Mouse (Mus musculus) myocyte (in vitro differentiated cells): Measurements from ENCODE around the gene Mrpl37. TPM values are rescaled to one million over a fixed set of nuclear protein-coding genes. Genes with fewer than 3 reads are reported as not detected.

Source experiments
- H3K27me3 ChIP-seq: one replicate; pipeline ENCODE4 v1.6.1; 2011; ENCODE audit not compliant: control insufficient read depth, insufficient read depth, insufficient read length
- H3K36me3 ChIP-seq: one replicate; pipeline ENCODE4 v1.6.1; 2011; ENCODE audit not compliant: control insufficient read depth, insufficient read depth
- H3K4me2 ChIP-seq: one replicate; pipeline ENCODE4 v1.6.1; 2011; ENCODE audit warnings: low read depth, control low read depth
- H3K4me3 ChIP-seq: one replicate; pipeline ENCODE4 v1.5.1; 2011; ENCODE audit warnings: mild to moderate bottlenecking, control low read depth, moderate library complexity
- H3K79me2 ChIP-seq: one replicate; pipeline ENCODE4 v1.6.1; 2011; ENCODE audit not compliant: control insufficient read depth, insufficient read depth
- H3ac ChIP-seq: one replicate; pipeline ENCODE4 v1.6.1; 2011; ENCODE audit not compliant: control insufficient read depth, insufficient read length
- CEBPB ChIP-seq: IDR thresholded peaks from 2 replicates; pipeline ENCODE4 v1.6.1; 2011; ENCODE audit warnings: mild to moderate bottlenecking, moderate library complexity; ENCODE audit not compliant: poor library complexity, insufficient read depth, severe bottlenecking
- E2F4 ChIP-seq: IDR thresholded peaks from one replicate; pipeline ENCODE4 v1.6.1; 2011; ENCODE audit warnings: mild to moderate bottlenecking, control low read depth, moderate library complexity; ENCODE audit not compliant: insufficient read depth
- MAX ChIP-seq: IDR thresholded peaks from one replicate; pipeline ENCODE4 v1.6.1; 2011; ENCODE audit warnings: low read depth, mild to moderate bottlenecking, control low read depth
- MYOD1 ChIP-seq, 3 experiments: IDR thresholded peaks; one replicate each; pipeline ENCODE4 v1.6.1; 2011; ENCODE audit warnings: control low read depth in 2 of 3, low read depth in 2 of 3, mild to moderate bottlenecking in 2 of 3, moderate library complexity in 1 of 3; ENCODE audit not compliant: insufficient read length in 2 of 3, control insufficient read depth in 1 of 3
- MYOG ChIP-seq, 3 experiments: IDR thresholded peaks; one replicate each; pipeline ENCODE4 v1.6.1; 2011; ENCODE audit warnings: control low read depth in 2 of 3, low read depth in 2 of 3, mild to moderate bottlenecking in 2 of 3; ENCODE audit not compliant: insufficient read length in 2 of 3, control insufficient read depth in 1 of 3, insufficient read depth in 1 of 3
- POLR2A ChIP-seq: IDR thresholded peaks from one replicate; pipeline ENCODE4 v1.6.1; 2011; ENCODE audit warnings: low read depth, mild to moderate bottlenecking, control low read depth, moderate library complexity; ENCODE audit not compliant: insufficient read length
- POLR2AphosphoS2 ChIP-seq: IDR thresholded peaks from one replicate; pipeline ENCODE4 v1.6.1; 2011; ENCODE audit warnings: low read depth, control low read depth; ENCODE audit not compliant: insufficient read length
- REST ChIP-seq: IDR thresholded peaks from one replicate; pipeline ENCODE4 v1.6.1; 2011; ENCODE audit warnings: mild to moderate bottlenecking, control low read depth, moderate library complexity; ENCODE audit not compliant: insufficient read depth, insufficient read length
- SRF ChIP-seq: IDR thresholded peaks from one replicate; pipeline ENCODE4 v1.6.1; 2011; ENCODE audit warnings: low read depth; ENCODE audit not compliant: control insufficient read depth, insufficient read length
- TCF12 ChIP-seq: IDR thresholded peaks from one replicate; pipeline ENCODE4 v1.6.1; 2011; ENCODE audit warnings: mild to moderate bottlenecking, control low read depth; ENCODE audit not compliant: poor library complexity, insufficient read depth, severe bottlenecking
- TCF3 ChIP-seq: IDR thresholded peaks from one replicate; pipeline ENCODE4 v1.6.1; 2011; ENCODE audit warnings: low read depth, control low read depth; ENCODE audit not compliant: insufficient read length
- USF1 ChIP-seq: IDR thresholded peaks from one replicate; pipeline ENCODE4 v1.6.1; 2011; ENCODE audit warnings: low read depth, mild to moderate bottlenecking, control low read depth, moderate library complexity
- polyA plus RNA-seq: library from polyadenylated mRNA; unstranded; fragments of >200 nt; fragmentation: generic; extraction: Trizol; gene quantifications from one replicate; pipeline ENCODE4 v1.2.1, GENCODE M21; 2012; ENCODE audit warnings: missing spikeins

Gene Mrpl37
- polyA plus RNA-seq, 1 experiment, result 87.5 TPM

DNA sequence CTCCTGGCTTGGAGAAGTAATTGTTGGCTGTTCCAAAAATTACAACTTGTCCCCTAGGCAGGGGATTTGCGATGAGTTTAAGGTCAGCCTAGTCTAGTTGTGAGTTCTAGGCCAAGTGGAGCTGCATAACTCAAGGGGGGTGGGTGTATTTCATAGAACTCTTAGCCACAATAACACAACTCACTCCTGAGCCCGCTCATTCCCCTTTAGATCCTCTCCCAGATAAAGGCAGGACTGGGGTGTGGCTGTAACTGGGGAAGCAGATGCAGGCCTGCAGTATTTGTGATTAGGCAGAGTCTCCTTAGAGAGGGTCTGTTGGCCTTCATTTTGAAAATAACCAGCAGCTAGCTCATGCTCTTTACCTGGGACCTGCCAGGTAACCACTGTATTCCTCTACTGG, 58.5 kb downstream of the Mrpl37 start:
- Histone ChIP-seq H3K27me3 (no peaks in the 10 kb centered on the region), H3K36me3 (peaks cover 3% of the 10 kb centered on the region), H3ac (no peak overlapping the region), H3K4me3 (no peak overlapping the region), H3K79me2 (peaks cover 26% of the 10 kb centered on the region), H3K4me2 (no peak overlapping the region)
- no peak for TF ChIP-seq POLR2AphosphoS2
- TF ChIP-seq POLR2A, result no peak
- TF ChIP-seq CEBPB, result no peak
- TF ChIP-seq MAX, result no peak
- no peak for TF ChIP-seq TCF3

DNA sequence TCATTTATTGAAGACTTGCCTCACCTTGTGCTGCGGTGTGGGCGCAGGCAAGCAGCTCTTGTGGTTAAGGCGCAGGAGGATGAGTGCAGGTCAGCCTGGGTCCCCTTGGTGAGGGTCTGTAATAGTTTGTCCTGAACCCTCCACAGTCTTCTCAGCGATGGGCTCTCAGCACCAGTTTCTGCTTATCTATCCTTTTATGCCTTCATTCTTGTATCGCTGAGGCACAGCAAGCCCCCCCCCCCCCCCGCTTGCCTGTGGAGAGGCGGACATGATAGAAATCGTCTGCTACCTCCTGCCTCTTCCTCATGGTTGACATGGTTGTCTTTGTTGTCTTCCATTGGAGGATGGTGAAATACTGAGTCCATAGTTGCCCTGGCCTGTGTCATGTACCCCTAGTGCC, 59.3 kb downstream of the Mrpl37 start:
- H3K4me3 ChIP-seq, result no peak overlapping the region
- TF ChIP-seq MAX (no peak), TCF3 (no peak), POLR2A (no peak), CEBPB (no peak), TCF12 (no peak), E2F4 (no peak), POLR2AphosphoS2 (no peak), MYOG (IDR thresholded peaks at IDR 0.05; ENCODE audit: control insufficient read depth in 1 of 3, insufficient read depth in 1 of 3, insufficient read length in 2 of 3, low read depth in 2 of 3) (no peak), SRF (no peak), USF1 (no peak), MYOD1 (IDR thresholded peaks at IDR 0.05; ENCODE audit: control insufficient read depth in 1 of 3, insufficient read length in 2 of 3, low read depth in 2 of 3) (no peak), REST (no peak)

DNA sequence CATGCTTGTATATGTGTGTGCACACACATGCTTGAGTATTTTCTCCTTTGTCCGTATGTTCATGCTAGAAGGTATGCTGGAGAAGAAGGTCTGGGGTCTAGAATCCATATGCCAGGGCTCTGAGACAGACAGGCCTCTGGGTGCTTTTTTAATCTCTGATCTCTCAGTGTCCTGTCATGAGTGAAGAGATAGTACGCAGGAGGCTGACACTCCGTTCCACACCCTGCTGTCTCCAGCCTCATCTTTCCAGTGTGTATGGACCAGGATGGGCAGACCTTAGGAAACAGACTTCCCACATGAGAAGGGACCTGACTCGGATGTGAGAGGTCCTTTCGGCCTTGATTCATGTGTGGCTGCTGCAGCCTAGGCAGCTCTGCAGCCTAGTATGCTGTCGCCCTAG, 59.9 kb downstream of the Mrpl37 start:
- H3K4me2 ChIP-seq, result no peak overlapping the region
- TF ChIP-seq REST (no peak), TCF12 (no peak), POLR2AphosphoS2 (no peak), E2F4 (no peak), MYOD1 (IDR thresholded peaks at IDR 0.05; ENCODE audit: control insufficient read depth in 1 of 3, insufficient read length in 2 of 3, low read depth in 2 of 3) (no peak), TCF3 (no peak), MAX (no peak), USF1 (no peak), POLR2A (no peak), CEBPB (no peak), SRF (no peak), MYOG (IDR thresholded peaks at IDR 0.05; ENCODE audit: control insufficient read depth in 1 of 3, insufficient read depth in 1 of 3, insufficient read length in 2 of 3, low read depth in 2 of 3) (no peak)
- no peak overlapping the region for H3K4me3 ChIP-seq
- H3K79me2 ChIP-seq, result peaks cover 36% of the 10 kb centered on the region
- H3ac ChIP-seq, result no peak overlapping the region
- H3K27me3 ChIP-seq, result no peaks in the 10 kb centered on the region
- peaks cover 3% of the 10 kb centered on the region for H3K36me3 ChIP-seq

More for the DNA sequence above, 59.3 kb downstream of the Mrpl37 start:
- Histone ChIP-seq H3K4me2 (no peak overlapping the region), H3K79me2 (peaks cover 30% of the 10 kb centered on the region), H3K27me3 (no peaks in the 10 kb centered on the region), H3ac (no peak overlapping the region), H3K36me3 (peaks cover 3% of the 10 kb centered on the region)

DNA sequence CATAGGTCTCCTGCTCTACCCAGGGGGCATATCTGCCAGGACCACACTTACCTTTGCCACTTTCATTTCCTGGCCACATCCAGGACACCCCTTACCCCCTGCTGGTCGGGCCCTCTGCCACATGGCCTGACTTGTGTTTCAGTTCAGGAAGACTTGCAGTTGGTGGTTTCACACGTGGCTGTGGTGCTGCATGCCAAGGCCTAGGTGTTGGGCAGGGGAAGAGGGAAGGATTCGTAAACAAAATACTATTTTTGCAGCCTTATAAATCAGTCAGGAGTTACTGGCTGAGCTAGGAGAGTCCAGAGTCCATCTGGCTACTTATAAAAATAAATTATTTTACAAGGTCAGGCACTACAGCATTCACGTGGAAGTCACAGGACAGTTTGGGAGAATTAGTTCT, 60.4 kb downstream of the Mrpl37 start:
- Histone ChIP-seq H3K79me2 (peaks cover 39% of the 10 kb centered on the region), H3ac (no peak overlapping the region), H3K27me3 (no peaks in the 10 kb centered on the region), H3K36me3 (peaks cover 3% of the 10 kb centered on the region), H3K4me2 (no peak overlapping the region), H3K4me3 (no peak overlapping the region)
- TF ChIP-seq TCF12 (no peak), MYOG (IDR thresholded peaks at IDR 0.05; ENCODE audit: control insufficient read depth in 1 of 3, insufficient read depth in 1 of 3, insufficient read length in 2 of 3, low read depth in 2 of 3) (peak in 1 of 3 experiments; percentile 30)

Other genes with a start within 250 kb of the Mrpl37 start
- 59.4 TPM for gene Ssbp3, start 156.2 kb downstream of the Mrpl37 start, polyA plus RNA-seq
- 9.1 TPM for gene Cyb5rl, start 120 bp upstream of the Mrpl37 start, polyA plus RNA-seq
- gene Cdcp2, start 30.0 kb upstream of the Mrpl37 start, polyA plus RNA-seq, result not detected
- gene Tmem59, start 111.5 kb upstream of the Mrpl37 start, polyA plus RNA-seq, result 174 TPM
- gene Tceanc2, start 112.2 kb upstream of the Mrpl37 start, polyA plus RNA-seq, result 20.7 TPM
- gene Ldlrad1, start 142.3 kb upstream of the Mrpl37 start, polyA plus RNA-seq, result not detected
- gene Lrrc42, start 186.7 kb upstream of the Mrpl37 start, polyA plus RNA-seq, result 31.2 TPM
- gene Hspb11, start 186.7 kb upstream of the Mrpl37 start, polyA plus RNA-seq, result 27.9 TPM
- gene Dio1, start 240.3 kb upstream of the Mrpl37 start, polyA plus RNA-seq, result not detected
- 37.3 TPM for gene Yipf1, start 247.5 kb upstream of the Mrpl37 start, polyA plus RNA-seq